Mouse (Mus musculus): Measurements from ENCODE around the gene Ppp1r14b. TPM values are rescaled to one million over a fixed set of nuclear protein-coding genes. Genes with fewer than 3 reads are reported as not detected.

The Ppp1r14b gene
- polyA plus RNA-seq, 1 experiment from 2014 or later = 224 TPM

- no peak overlapping the region for H3K9ac ChIP-seq
- peaks cover 32% of the 10 kb centered on the region for H3K4me1 ChIP-seq
- no peaks in the 10 kb centered on the region for H3K9me3 ChIP-seq (replicated peaks)
- no peak overlapping the region for H3K4me3 ChIP-seq (replicated peaks)
- 0 out of 2 replicates have a peak, but pooled peaks cover 8% of the 10 kb centered on the region for H3K36me3 ChIP-seq
- H3K4me2 ChIP-seq (replicated peaks) = no peak overlapping the region
- 77% methylated on average over 4 of the region's 4 CpGs for WGBS
- H3K27ac ChIP-seq (replicated peaks) = 0 out of 2 replicates have a peak overlapping the region, but pooled peaks have one; percentile 17
- no peak for ATAC-seq (ENCODE audit: insufficient number of reproducible peaks, low FRiP score, low TSS enrichment, low read depth)
- H3K27me3 ChIP-seq = no peaks in the 10 kb centered on the region
Measured at GRCm38 (mm10) chr19:6948186-6948585, 26.6 kb upstream of the Ppp1r14b start.

- H3K4me3 ChIP-seq (replicated peaks) = no peak overlapping the region
- 90% methylated on average over 5 of the region's 5 CpGs for WGBS
Measured at GRCm38 (mm10) chr19:6949532-6949931, 25.2 kb upstream of the Ppp1r14b start.

GRCm38 (mm10) chr19:6949951-6950350, 24.8 kb upstream of the Ppp1r14b start:
- H3K36me3 ChIP-seq = peaks cover 18% of the 10 kb centered on the region
- H3K4me2 ChIP-seq (replicated peaks) = peak overlapping the region; percentile 95
- H3K4me3 ChIP-seq (replicated peaks) = peak overlapping the region; percentile 58
- 56% methylated on average over 5 of the region's 5 CpGs for WGBS
- no peaks in the 10 kb centered on the region for H3K27me3 ChIP-seq
- H3K27ac ChIP-seq (replicated peaks) = peak overlapping the region; percentile 97; the same call in 1 of the 2 replicates
- no peak overlapping the region for H3K9ac ChIP-seq
- peaks cover 39% of the 10 kb centered on the region for H3K4me1 ChIP-seq
- ATAC-seq (ENCODE audit: insufficient number of reproducible peaks, low FRiP score, low TSS enrichment, low read depth) = no peak
- H3K9me3 ChIP-seq (replicated peaks) = no peaks in the 10 kb centered on the region

More at GRCm38 (mm10) chr19:6949532-6949931, 25.2 kb upstream of the Ppp1r14b start:
- Histone ChIP-seq H3K9ac (no peak overlapping the region), H3K27me3 (no peaks in the 10 kb centered on the region), H3K9me3 (replicated peaks) (no peaks in the 10 kb centered on the region), H3K27ac (replicated peaks) (no peak overlapping the region), H3K4me1 (peaks cover 39% of the 10 kb centered on the region), H3K36me3 (peaks cover 18% of the 10 kb centered on the region), H3K4me2 (replicated peaks) (no peak overlapping the region)
- no peak for ATAC-seq (ENCODE audit: insufficient number of reproducible peaks, low FRiP score, low TSS enrichment, low read depth)

- H3K9me3 ChIP-seq (replicated peaks) = no peaks in the 10 kb centered on the region
- H3K4me3 ChIP-seq (replicated peaks) = peak overlapping the region; percentile 58
- WGBS = under 1% methylated on average over 28 of the region's 28 CpGs
- peak overlapping the region; percentile 97 for H3K27ac ChIP-seq (replicated peaks)
- H3K27me3 ChIP-seq = no peaks in the 10 kb centered on the region
- H3K9ac ChIP-seq = peak overlapping the region; percentile 68
- H3K4me2 ChIP-seq (replicated peaks) = peak overlapping the region; percentile 95
- peaks cover 25% of the 10 kb centered on the region for H3K36me3 ChIP-seq
- peaks cover 39% of the 10 kb centered on the region for H3K4me1 ChIP-seq
- peak; percentile 25; the same call in 1 of the 2 replicates for ATAC-seq (ENCODE audit: insufficient number of reproducible peaks, low FRiP score, low TSS enrichment, low read depth)
Measured at GRCm38 (mm10) chr19:6950613-6951153, 24.1 kb upstream of the Ppp1r14b start.

- H3K4me3 ChIP-seq (replicated peaks) = peak overlapping the region; percentile 58
- peak overlapping the region; percentile 95 for H3K4me2 ChIP-seq (replicated peaks)
- under 1% methylated on average over 35 of the region's 35 CpGs for WGBS
- peak; percentile 85 for ATAC-seq (ENCODE audit: insufficient number of reproducible peaks, low FRiP score, low TSS enrichment, low read depth)
- peak overlapping the region; percentile 68 for H3K9ac ChIP-seq
- H3K27me3 ChIP-seq = no peaks in the 10 kb centered on the region
- H3K36me3 ChIP-seq = peaks cover 32% of the 10 kb centered on the region
- peaks cover 39% of the 10 kb centered on the region for H3K4me1 ChIP-seq
- peak overlapping the region; percentile 97 for H3K27ac ChIP-seq (replicated peaks)
- H3K9me3 ChIP-seq (replicated peaks) = no peaks in the 10 kb centered on the region
Measured at GRCm38 (mm10) chr19:6951381-6951968, 23.3 kb upstream of the Ppp1r14b start.

- H3K27me3 ChIP-seq = no peaks in the 10 kb centered on the region
- H3K4me3 ChIP-seq (replicated peaks) = peak overlapping the region; percentile 58
- peak overlapping the region; percentile 95 for H3K4me2 ChIP-seq (replicated peaks)
- peaks cover 38% of the 10 kb centered on the region for H3K4me1 ChIP-seq
- H3K9me3 ChIP-seq (replicated peaks) = no peaks in the 10 kb centered on the region
- peaks cover 39% of the 10 kb centered on the region for H3K36me3 ChIP-seq
- no peak for ATAC-seq (ENCODE audit: insufficient number of reproducible peaks, low FRiP score, low TSS enrichment, low read depth)
- peak overlapping the region; percentile 97 for H3K27ac ChIP-seq (replicated peaks)
- 1% methylated on average over 31 of the region's 31 CpGs for WGBS
- peak overlapping the region; percentile 63 for H3K9ac ChIP-seq
Measured at GRCm38 (mm10) chr19:6951994-6952711, 22.6 kb upstream of the Ppp1r14b start.

GRCm38 (mm10) chr19:6952712-6953037, 22.1 kb upstream of the Ppp1r14b start:
- H3K4me3 ChIP-seq (replicated peaks) = peak overlapping the region; percentile 58
- peaks cover 44% of the 10 kb centered on the region for H3K36me3 ChIP-seq
- no peaks in the 10 kb centered on the region for H3K9me3 ChIP-seq (replicated peaks)
- no peak for ATAC-seq (ENCODE audit: insufficient number of reproducible peaks, low FRiP score, low TSS enrichment, low read depth)
- peak overlapping the region; percentile 97 for H3K27ac ChIP-seq (replicated peaks)
- H3K4me2 ChIP-seq (replicated peaks) = peak overlapping the region; percentile 95
- H3K27me3 ChIP-seq = no peaks in the 10 kb centered on the region
- H3K4me1 ChIP-seq = peaks cover 37% of the 10 kb centered on the region
- H3K9ac ChIP-seq = peak overlapping the region; percentile 63; the same call in 1 of the 2 replicates
- WGBS = 8% methylated on average over 3 of the region's 3 CpGs

GRCm38 (mm10) chr19:6954046-6954445, 20.7 kb upstream of the Ppp1r14b start:
- no peak overlapping the region for H3K9ac ChIP-seq
- H3K4me2 ChIP-seq (replicated peaks) = no peak overlapping the region
- peaks cover 34% of the 10 kb centered on the region for H3K4me1 ChIP-seq
- H3K27ac ChIP-seq (replicated peaks) = no peak overlapping the region
- H3K27me3 ChIP-seq = no peaks in the 10 kb centered on the region
- no peak overlapping the region for H3K4me3 ChIP-seq (replicated peaks)
- H3K36me3 ChIP-seq = peaks cover 58% of the 10 kb centered on the region
- no peak for ATAC-seq (ENCODE audit: insufficient number of reproducible peaks, low FRiP score, low TSS enrichment, low read depth)
- H3K9me3 ChIP-seq (replicated peaks) = no peaks in the 10 kb centered on the region
- 54% methylated on average over 9 of the region's 9 CpGs for WGBS

- Histone ChIP-seq H3K27me3 (no peaks in the 10 kb centered on the region), H3K4me1 (peaks cover 22% of the 10 kb centered on the region), H3K9ac (no peak overlapping the region), H3K4me2 (replicated peaks) (no peak overlapping the region), H3K36me3 (peaks cover 69% of the 10 kb centered on the region), H3K27ac (replicated peaks) (no peak overlapping the region), H3K4me3 (replicated peaks) (no peak overlapping the region), H3K9me3 (replicated peaks) (no peaks in the 10 kb centered on the region)
- 87% methylated on average over 7 of the region's 7 CpGs for WGBS
- ATAC-seq (ENCODE audit: insufficient number of reproducible peaks, low FRiP score, low TSS enrichment, low read depth) = no peak
Measured at GRCm38 (mm10) chr19:6955424-6955823, 19.3 kb upstream of the Ppp1r14b start.

- H3K27me3 ChIP-seq = no peaks in the 10 kb centered on the region
- no peak overlapping the region for H3K4me2 ChIP-seq (replicated peaks)
- WGBS = 72% methylated on average over 10 of the region's 10 CpGs
- ATAC-seq (ENCODE audit: insufficient number of reproducible peaks, low FRiP score, low TSS enrichment, low read depth) = no peak
- H3K9me3 ChIP-seq (replicated peaks) = no peaks in the 10 kb centered on the region
- H3K4me1 ChIP-seq = peaks cover 20% of the 10 kb centered on the region
- H3K9ac ChIP-seq = no peak overlapping the region
- H3K36me3 ChIP-seq = peaks cover 78% of the 10 kb centered on the region
- H3K27ac ChIP-seq (replicated peaks) = no peak overlapping the region
- no peak overlapping the region for H3K4me3 ChIP-seq (replicated peaks)
Measured at GRCm38 (mm10) chr19:6956461-6956860, 18.3 kb upstream of the Ppp1r14b start.

- Histone ChIP-seq H3K9ac (peak overlapping the region; percentile 57), H3K27me3 (no peaks in the 10 kb centered on the region), H3K36me3 (peaks cover 28% of the 10 kb centered on the region), H3K4me1 (peaks cover 53% of the 10 kb centered on the region), H3K4me3 (replicated peaks) (peak overlapping the region; percentile 61), H3K27ac (replicated peaks) (peak overlapping the region; percentile 52), H3K9me3 (replicated peaks) (no peaks in the 10 kb centered on the region), H3K4me2 (replicated peaks) (peak overlapping the region; percentile 80)
- WGBS = 10% methylated on average over 15 of the region's 15 CpGs
- ATAC-seq (ENCODE audit: insufficient number of reproducible peaks, low FRiP score, low TSS enrichment, low read depth) = no peak
Measured at GRCm38 (mm10) chr19:6968491-6969271, 6.1 kb upstream of the Ppp1r14b start.
